Mouse (Mus musculus): ENCODE measurements at regions not wholly inside any gene's neighbourhood (a gene's known extent, or its start where the extent isn't known, plus 50 kb on each side); places are given as distances from the start of the nearest gene placed in this dataset.

DNA sequence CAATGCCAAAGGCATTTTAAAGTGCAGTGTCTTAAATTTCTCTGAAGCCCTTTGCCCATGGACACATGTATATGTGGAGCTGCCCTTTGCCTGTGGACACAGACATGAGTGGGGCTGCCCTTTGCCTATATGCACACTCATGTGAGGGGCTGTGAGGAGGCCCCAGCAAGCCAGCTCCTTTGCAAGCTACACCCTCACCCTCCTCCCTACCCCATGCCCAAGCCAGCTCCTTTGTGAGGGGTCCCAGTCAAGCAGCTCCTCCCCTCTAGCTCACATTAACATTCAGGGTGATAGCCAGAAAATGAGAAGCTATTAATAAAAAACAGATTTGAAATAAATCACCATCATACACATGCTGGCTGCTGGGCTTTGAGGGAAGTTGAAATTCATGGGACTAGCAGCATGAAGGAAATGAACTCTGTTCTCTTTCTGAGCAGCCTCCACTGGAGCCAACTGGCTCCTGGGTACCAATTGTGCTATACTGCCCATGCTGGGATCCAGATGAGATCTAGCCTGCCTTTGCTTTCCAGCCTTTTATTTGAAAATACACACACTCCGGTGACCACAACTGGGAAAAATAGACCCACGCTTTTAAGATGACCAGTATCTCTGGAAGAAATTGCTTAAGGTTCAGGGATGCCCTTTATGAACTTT lies 151.4 kb downstream of the Abcc12 start:
- no peak for DNase-seq (ENCODE audit: low spot score in 2 of 2)

DNA sequence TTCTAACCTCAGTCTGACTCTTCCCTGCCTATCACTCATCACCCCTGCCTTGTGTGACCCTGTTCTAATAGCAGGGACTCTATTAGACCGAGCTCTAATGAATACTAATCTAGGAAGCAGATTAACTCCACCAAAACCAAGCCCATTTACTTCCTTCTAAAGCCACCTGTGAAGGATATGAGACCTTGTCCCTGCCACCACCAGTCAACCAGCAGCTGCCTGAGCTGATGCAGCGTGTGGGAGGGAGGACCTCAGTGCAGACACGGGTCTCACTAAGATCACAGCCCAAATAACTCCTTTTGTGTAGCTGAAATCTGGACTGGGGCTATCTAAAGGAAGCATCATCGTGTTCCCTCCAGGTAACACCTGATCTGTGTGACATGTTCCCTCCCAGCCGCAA lies 152.4 kb downstream of the Abcc12 start:
- no peak for DNase-seq (ENCODE audit: low spot score in 2 of 2)

DNA sequence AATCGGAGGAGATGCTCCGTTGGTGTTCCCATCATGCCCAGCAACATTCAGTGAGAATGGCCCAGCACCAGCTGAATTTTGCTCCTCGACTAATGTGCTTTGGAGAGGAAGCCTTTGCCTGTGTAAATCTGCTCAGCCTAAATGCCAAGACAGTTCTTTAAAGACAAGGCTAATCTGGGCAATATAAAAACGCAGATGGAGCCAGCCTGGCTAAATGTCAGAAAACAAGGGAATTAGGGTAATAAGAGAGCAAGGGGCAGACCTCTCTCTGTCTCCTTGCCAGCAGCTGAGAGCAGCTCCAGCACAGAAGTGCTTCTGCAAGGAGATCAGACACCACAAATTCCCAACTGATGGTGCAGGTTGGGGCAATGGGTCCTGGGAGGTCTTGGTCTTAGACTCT lies 154.4 kb downstream of the Abcc12 start:
- DNase-seq (ENCODE audit: low spot score in 2 of 2), result no peak

DNA sequence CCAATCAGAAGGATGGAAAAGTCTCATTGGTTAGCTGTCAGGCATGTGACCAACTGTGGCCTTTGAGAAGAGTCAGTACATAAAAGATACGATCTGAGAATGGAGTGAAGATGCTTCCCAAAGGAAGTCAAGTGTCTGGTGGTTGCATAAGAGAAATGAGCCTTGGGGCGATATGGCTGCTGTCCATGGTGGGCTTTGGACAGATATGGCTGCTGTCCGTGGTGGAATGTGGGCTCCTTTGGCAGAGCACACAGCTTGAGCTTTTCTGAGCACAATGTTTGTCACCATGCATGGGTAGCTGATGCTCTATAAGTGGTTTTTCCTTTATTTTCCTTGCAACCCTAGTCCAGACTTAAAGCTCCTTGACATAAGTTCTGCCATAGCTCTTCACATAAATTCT lies 155.1 kb downstream of the Abcc12 start:
- no peak for DNase-seq (ENCODE audit: low spot score in 2 of 2)

DNA sequence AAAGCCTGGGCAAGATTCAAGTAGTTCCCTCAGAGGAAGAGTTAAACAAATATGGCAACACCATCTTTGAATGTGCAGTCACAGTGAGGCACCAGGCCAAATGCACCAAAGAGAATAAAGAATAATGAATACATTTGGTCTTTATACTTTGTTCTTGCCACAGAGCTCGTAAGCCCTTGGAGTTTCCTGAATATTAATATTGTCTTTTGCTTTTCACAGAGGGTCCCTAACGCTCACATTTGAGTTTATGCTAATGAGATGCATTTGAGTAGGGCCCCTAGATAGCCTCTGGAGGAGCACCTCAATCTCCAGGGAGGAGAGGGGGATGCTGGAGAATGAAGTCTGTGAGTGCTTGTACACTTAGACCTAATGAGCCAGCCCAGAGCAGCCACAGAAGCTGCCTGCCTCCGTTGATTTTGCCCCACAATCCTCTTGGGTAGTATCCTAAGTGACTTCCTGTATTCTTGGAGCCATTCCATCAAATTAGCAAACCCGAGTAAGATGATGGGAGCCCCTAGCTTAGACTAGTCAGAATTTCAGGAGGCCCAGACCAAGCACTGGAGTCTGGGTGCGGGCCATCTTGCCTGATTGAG lies 161.3 kb downstream of the Abcc12 start:
- DNase-seq (ENCODE audit: low spot score in 2 of 2), result no peak

DNA sequence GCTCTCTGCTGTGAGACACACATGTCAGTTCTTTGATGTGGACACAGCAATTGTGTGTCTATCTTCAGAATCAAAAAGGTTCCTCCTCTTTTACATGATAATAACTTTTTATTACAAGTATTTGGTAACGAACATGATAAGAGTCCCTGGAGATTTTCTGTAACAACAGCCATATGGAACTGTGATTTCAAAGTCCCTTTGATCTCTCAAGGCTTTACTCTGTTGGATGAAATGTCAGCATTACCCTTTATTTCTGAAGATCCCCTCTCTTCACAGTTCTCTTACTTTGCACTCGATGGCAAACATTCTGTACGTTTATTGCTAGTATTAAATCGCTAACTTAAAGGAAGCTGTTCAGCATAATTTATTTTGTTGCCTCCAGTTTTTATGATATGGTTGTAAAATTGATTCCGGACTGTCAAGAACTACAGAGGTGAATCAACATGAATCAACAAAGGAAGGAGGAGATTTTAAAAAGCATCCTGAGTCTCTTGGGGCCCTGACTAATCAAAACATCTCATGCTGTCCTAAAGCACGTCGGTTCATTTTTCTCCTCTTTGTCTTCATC lies 162.0 kb downstream of the Abcc12 start:
- DNase-seq (ENCODE audit: low spot score in 2 of 2), result no peak

DNA sequence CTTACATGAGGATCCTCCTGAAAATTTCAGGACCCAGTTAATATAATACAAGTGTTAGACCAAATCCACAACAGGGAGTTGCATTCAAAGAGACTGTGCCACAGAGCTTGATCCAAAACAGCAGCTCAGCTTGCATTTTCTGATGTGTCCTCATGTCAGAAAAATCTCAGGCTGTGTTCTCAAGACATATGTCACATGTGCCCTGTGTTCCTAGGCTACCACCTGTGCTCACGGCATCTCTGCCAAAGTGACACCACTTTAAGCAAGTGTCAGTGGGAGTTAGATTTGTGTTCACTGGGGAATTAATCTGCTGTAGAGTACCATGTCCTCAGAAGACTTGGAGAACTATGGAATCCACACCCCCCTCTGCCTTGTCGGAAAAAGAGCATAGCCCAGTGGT lies 165.3 kb downstream of the Abcc12 start:
- no peak for DNase-seq (ENCODE audit: low spot score in 2 of 2)

DNA sequence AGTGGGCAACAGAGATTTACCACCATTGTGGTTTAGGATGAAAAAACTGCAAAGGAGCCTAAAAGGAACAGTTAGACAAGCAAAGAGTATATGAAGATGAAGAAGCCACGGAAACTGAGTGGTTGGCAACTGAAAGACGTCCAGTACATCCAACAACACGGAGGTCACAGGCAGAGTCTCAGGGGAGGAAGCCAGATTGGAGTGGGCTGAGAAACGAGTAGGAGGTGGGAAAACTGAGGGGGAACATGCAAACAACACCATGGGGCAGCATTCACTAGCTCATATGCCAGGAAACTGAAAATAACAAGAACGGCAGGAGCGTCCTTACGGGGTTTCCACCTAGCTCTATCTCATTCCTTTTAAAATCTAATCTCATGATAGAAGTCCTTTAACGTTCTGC lies 169.3 kb downstream of the Abcc12 start:
- DNase-seq (ENCODE audit: low spot score in 2 of 2), result peak; percentile 41 to 63

DNA sequence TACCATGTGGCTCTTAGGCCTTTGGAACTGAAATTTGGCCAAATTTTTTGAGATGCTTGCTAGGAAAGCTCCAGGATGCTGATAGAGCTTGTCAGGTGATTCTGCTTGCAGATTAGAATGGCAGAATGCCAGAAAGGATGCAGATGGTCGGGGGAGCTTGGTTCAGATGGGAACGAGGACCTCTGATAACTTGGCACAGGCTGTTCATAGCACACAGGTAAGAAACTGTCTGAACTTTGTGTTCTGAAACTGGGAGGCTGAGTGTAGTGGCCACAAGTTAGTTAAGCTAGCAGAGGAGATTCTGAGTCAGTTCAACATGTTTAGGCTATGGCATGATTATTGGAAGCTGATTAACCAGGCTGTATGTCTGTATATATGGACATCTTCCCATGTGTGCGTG lies 174.3 kb downstream of the Abcc12 start:
- no peak for DNase-seq (ENCODE audit: low spot score in 2 of 2)

DNA sequence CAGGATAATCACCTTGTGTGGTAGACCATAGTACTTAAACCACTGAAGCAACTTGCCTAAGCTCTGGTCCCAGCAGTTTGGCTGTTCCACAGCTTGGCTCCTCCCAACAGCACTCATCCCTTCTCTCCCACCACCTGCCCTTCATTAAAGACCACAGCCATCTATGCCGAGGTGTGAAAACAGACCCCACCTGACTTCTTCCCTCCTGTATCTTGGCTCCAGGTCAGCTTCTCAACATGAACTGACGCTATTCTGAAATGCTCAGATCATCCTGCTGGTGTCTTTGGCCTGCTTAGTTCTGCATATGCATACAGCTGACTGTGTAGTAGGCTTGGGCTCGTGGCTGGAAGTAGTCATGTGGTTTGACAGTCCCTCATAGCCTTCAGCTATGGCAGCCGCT lies 177.1 kb downstream of the Abcc12 start:
- DNase-seq (ENCODE audit: low spot score in 2 of 2), result no peak

DNA sequence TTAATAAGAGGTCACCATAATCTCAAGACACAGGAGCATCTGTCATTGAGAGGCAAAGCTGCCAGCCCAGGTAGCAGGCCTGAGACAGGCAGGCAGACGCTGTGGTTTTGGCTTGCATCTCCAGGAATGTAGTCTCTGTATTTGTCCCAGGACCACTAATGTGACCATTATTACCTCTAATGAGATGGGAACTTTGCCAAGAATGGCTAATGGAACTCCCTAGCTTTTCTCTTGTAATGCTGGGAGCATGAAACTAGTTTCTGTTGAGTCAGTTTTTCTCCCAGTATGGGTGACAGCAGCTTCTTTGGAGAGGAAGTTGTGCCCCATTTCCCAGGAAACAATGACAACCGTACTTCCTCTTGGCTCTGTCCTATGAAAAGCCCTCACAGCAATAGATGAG lies 178.5 kb downstream of the Abcc12 start:
- DNase-seq (ENCODE audit: low spot score in 2 of 2), result no peak

DNA sequence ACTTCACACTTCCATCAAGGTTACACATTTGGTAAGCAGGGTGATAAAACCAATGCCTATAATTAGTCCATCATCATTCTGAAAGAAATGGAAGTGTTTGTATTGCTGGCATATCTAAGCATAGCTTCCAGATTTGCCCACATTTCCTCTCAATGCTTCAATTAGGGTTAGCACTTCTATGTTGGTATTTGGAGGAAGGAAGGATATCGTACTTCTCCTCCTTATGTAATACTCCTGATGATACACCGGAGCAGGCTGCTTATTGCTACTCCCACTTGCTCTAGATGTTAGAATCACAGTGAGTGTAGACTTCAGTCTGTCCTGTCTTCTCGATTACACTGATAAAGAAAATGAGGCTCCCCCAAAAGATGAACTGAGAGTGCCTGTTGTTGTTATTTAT lies 185.4 kb downstream of the Abcc12 start:
- no peak for DNase-seq (ENCODE audit: low spot score in 2 of 2)

DNA sequence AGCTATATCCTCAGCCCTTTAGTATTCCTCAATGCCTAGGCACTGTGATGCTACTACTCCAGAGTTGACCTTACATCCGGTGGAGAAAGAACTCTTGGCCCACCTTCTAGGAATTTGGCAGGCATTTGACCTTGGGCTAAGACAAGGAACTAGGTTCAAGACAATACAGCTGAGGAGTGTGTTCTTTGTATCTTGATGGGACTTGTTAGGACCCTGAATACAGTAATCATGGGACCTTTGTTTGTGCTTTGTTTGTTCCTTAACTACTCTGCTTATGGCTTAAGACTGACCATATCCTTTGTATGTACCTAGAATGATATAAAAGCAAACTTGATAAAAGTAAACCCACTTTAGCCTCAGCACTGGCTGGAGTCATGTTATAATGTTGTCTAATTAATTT lies 186.7 kb downstream of the Abcc12 start:
- no peak for DNase-seq (ENCODE audit: low spot score in 2 of 2)

DNA sequence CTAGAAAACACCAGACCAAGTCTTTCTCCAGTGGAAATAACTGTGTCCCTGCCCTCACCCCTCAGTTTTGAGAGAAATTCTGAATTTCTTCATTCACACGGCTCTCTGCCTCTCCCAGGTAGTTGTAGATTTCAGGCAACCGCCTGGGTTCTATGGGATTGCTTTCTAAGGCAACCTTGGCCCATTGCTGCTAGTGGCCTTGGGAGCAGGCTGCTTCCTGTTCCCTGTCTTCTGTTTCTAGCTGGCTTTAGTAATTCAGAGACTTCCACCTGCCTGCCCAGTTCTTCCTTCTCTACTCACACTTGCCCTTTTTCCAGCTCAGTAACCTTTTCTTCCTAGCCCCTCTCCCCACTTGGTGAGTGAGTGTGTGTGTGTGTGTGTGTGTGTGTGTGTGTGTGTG lies 187.1 kb downstream of the Abcc12 start:
- no peak for DNase-seq (ENCODE audit: low spot score in 2 of 2)

DNA sequence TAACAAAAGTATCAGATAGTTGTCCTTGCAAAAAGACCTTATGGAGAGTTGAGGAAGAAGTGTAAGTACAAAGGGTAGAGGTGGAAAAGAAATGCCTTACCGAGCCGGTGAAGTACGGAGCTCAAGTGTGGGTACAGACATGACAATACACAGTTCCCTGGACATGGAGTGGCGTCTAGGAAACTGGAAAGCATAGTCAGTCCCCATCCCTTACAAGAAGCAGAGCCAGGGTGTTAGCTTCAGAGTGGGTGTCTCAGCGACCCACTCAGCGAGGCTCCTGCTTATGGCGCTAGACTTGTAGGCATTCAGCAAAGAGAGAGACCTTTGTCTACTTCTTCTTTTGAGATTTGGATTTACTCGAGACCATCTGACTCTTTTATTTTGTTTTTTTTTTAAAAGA lies 189.8 kb downstream of the Abcc12 start:
- DNase-seq (ENCODE audit: low spot score in 2 of 2), result no peak

DNA sequence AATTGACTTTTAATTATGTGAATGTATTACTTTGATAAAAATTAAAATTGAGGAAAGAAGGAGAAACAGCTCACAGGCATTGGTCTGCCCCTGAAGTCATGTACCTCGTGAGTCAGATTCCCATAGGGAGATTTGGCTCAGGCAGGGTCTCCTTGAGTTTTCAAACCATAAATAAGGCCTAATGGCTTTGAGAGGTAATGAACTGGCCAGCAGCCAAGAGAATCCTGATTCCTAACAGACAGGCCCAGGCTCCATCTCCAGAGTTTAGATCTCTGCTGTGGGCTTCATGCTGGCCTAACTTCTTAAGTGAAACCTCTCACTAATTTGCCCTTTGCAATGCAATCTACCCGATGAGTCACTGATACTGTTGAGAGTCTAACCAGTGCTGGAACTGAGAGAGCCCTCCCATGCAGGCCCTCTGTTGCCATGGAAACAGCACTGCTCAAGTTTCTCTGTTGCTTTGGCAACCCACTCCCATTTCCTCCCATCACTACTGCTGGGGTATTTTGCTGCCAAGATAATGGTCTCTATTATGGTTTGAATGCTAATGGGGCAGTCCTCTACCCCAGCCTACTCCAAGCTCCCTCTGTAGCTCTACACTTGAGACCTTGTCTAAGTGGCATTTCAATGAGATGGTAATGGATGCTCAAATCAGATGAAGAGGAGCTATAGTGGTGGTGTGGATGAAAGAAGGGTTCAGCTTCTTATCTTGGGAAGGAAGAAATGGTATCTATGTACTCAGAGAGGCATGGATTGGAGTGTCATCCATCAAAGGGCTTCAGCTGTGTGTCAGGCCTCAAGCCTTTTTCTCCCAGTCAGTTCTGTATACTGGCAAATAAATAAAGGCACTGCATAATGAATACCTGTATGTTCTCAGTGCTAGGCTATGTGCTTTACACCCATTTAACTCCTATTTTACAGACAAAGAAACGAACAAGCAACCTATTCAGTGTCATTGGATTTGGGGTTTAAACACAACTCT lies 190.5 kb downstream of the Abcc12 start:
- DNase-seq (ENCODE audit: low spot score in 2 of 2), result peak; percentile 68 to 79

DNA sequence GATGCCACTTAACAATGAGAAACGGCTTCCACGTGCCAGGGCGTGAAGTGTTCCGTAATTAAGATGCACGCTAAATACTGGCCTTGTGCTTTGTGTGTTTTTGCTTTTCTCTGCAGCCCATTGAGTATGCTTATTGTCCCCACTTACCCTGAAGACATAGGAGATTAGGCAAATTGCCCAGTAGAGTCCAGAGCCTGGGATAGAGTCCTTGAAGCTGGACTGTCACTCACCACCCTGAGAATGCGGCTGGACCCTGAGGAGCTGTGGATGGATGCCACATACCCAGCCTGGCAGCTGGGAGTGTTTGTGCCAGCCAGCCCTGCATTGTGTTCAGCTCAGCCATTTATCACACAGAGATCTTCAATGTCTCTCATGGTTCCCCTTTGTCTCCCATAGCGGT lies 195.2 kb downstream of the Abcc12 start:
- DNase-seq (ENCODE audit: low spot score in 2 of 2), result no peak

DNA sequence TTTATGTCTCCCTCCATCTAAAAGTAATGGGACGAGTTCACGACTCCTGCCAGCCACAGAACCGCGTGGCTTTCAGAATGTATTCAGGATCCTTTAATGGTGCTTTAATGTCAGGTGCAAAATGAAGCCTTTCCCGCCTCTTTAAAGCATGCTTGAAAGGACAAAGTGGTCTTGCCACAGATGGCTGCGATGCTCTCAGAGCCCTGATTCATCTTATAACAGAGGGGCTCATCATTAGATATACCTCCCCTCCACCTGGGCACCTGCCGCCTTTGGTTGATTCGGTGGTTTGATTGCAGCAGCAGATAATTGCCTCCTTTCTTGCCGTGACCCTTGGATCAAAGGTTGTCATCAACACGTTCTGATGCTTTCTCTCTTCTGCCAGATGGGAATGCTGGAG lies 198.5 kb downstream of the Abcc12 start:
- no peak for DNase-seq (ENCODE audit: low spot score in 2 of 2)

DNA sequence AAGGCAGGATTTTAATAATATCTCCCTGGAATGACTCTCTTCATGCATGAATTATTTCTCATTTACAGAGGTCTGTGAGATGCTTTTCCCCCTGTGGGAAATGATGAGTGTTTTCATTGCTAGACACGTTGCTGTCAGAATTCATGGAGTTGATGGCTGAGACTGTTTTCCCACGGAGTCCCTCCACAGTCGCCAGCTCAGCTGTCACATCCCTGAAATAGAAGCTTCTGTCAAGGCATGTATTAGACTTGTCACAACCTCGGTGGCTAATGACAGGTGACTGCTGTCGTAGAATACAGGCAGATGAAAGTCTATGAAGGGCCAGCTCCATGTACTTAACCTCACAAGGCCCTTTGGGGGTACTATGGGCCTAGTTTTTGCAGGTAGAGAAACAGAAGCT lies 212.4 kb downstream of the Abcc12 start:
- no peak for DNase-seq (ENCODE audit: low spot score in 2 of 2)

DNA sequence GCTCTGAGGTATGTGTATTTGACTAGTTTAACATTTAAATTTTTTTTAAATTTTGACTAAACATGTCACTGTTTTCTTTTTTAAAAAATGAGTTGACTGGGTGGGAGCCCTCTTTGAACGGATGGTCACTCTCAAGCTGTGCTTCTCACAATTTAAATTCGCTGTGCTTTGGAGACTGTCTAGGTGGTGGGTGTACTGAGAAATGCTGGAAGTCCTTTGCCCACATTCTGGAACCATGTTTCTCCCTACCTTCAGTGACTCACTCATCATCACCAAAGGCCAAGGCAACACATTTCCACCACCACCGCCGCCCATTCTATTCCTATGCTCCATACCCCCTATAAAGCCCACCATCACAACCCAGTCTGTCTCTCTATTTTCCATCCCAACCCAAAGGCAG lies 213.8 kb downstream of the Abcc12 start:
- DNase-seq (ENCODE audit: low spot score in 2 of 2), result no peak

DNA sequence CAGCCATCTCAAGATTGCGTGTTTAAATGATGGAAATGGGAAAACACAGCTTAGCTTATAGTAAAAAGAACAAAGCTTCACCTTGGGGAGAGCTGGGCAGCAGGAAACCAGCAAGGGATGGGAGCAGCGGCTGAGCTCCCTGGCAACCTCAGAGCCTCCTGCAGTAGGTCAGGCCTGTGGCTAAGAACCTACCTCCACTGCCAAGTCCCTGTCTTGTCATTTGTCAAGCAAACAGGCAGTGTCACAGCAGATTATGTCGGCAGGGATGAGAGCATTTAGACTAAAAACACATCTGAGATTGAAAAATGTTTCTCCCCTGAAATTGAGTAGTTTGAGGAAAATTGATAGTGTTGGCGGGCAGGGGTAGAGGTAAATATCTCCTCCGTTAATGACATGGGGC lies 214.8 kb downstream of the Abcc12 start:
- DNase-seq (ENCODE audit: low spot score in 2 of 2), result no peak

DNA sequence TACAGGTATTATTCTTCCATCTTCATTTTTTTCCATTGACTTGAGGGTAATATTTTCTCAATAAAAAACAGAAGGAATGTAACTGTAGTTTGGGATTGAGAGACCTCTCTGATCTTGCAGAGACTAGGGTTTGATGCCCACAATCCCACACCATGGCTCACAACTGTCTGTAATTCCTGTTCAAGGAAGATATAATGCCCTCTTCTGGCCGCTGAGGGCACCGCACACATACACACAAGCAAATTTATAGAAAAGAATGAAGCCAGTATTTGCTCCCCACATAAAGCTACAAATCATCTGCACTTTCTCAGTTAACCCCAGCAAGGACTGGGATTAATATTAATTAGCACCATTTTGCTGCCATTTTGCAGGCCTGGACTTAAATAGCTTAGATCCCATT lies 215.6 kb downstream of the Abcc12 start:
- DNase-seq (ENCODE audit: low spot score in 2 of 2), result no peak
